Mouse (Mus musculus): ENCODE data around the gene Nek9. TPM values are rescaled to one million over a fixed set of nuclear protein-coding genes. Genes with fewer than 3 reads are reported as not detected.
"Not testable (repeated sequence)": the region's sequence is repeated elsewhere in the genome, so short reads cannot be mapped to it uniquely, and the experiment has no call there.

Nek9 gene
- total RNA-seq, 4 experiments from 2014 or later: 37.2 to 40.5 (median 38.7) TPM

GRCm38 (mm10) chr12:85290633-85291032 lies 48.5 kb downstream of the Nek9 start:
- DNase-seq (ENCODE audit: low spot score in 2 of 2): no peak

GRCm38 (mm10) chr12:85289157-85290000 lies 49.8 kb downstream of the Nek9 start:
- no peak for DNase-seq (ENCODE audit: low spot score in 2 of 2)

- DNase-seq (ENCODE audit: low spot score in 2 of 2): peak; percentile 52 to 78
Measured at GRCm38 (mm10) chr12:85288486-85289156, 50.5 kb downstream of the Nek9 start, which contains the start of gene Zc2hc1c. TSS of gene Zc2hc1c (plus strand) at chr12:85288591.

GRCm38 (mm10) chr12:85287809-85288485 lies 51.2 kb downstream of the Nek9 start, which contains the start of gene Acyp1:
TSS of gene Acyp1 (minus strand) at chr12:85288438.
- no peak for DNase-seq (ENCODE audit: low spot score in 2 of 2)

GRCm38 (mm10) chr12:85286941-85287340 lies 52.2 kb downstream of the Nek9 start:
- no peak for DNase-seq (ENCODE audit: low spot score in 2 of 2)

GRCm38 (mm10) chr12:85284996-85285395 lies 54.2 kb downstream of the Nek9 start:
- no peak for DNase-seq (ENCODE audit: low spot score in 2 of 2)

GRCm38 (mm10) chr12:85284331-85284730 lies 54.8 kb downstream of the Nek9 start:
- no peak for DNase-seq (ENCODE audit: low spot score in 2 of 2)

- not testable (repeated sequence) for DNase-seq (ENCODE audit: low spot score in 2 of 2)
Measured at GRCm38 (mm10) chr12:85281756-85282155, 57.4 kb downstream of the Nek9 start.

- DNase-seq (ENCODE audit: low spot score in 2 of 2): no peak
Measured at GRCm38 (mm10) chr12:85280845-85281651, 58.1 kb downstream of the Nek9 start.

GRCm38 (mm10) chr12:85280105-85280844 lies 58.9 kb downstream of the Nek9 start:
- DNase-seq (ENCODE audit: low spot score in 2 of 2): peak; percentile 94 to 98

- peak in 1 of 2 experiments; percentile 20 for DNase-seq (ENCODE audit: low spot score in 2 of 2)
Measured at GRCm38 (mm10) chr12:85279396-85280080, 59.6 kb downstream of the Nek9 start.

- DNase-seq (ENCODE audit: low spot score in 2 of 2): no peak
Measured at GRCm38 (mm10) chr12:85278919-85279318, 60.2 kb downstream of the Nek9 start.

- no peak for DNase-seq (ENCODE audit: low spot score in 2 of 2)
Measured at GRCm38 (mm10) chr12:85276273-85276672, 62.9 kb downstream of the Nek9 start.

- DNase-seq (ENCODE audit: low spot score in 2 of 2): no peak
Measured at GRCm38 (mm10) chr12:85273508-85273907, 65.7 kb downstream of the Nek9 start.

- no peak for DNase-seq (ENCODE audit: low spot score in 2 of 2)
Measured at GRCm38 (mm10) chr12:85271843-85272206, 67.3 kb downstream of the Nek9 start.

- DNase-seq (ENCODE audit: low spot score in 2 of 2): no peak
Measured at GRCm38 (mm10) chr12:85271132-85271842, 67.9 kb downstream of the Nek9 start.

- peak; percentile 70 to 85 for DNase-seq (ENCODE audit: low spot score in 2 of 2)
Measured at GRCm38 (mm10) chr12:85270319-85270718, 68.8 kb downstream of the Nek9 start, which contains the start of gene Mlh3. TSS of gene Mlh3 (minus strand) at chr12:85270599.

GRCm38 (mm10) chr12:85269821-85270220 lies 69.3 kb downstream of the Nek9 start:
- DNase-seq (ENCODE audit: low spot score in 2 of 2): no peak

- no peak for DNase-seq (ENCODE audit: low spot score in 2 of 2)
Measured at GRCm38 (mm10) chr12:85266248-85266647, 72.9 kb downstream of the Nek9 start.
